Mouse (Mus musculus): Measurements from ENCODE around the gene Pmvk. TPM values are rescaled to one million over a fixed set of nuclear protein-coding genes. Genes with fewer than 3 reads are reported as not detected.
"Not testable (repeated sequence)": the region's sequence is repeated elsewhere in the genome, so short reads cannot be mapped to it uniquely, and the experiment has no call there.

Gene Pmvk
- polyA plus RNA-seq, 1 experiment from 2014 or later: 80.2 TPM

DNA sequence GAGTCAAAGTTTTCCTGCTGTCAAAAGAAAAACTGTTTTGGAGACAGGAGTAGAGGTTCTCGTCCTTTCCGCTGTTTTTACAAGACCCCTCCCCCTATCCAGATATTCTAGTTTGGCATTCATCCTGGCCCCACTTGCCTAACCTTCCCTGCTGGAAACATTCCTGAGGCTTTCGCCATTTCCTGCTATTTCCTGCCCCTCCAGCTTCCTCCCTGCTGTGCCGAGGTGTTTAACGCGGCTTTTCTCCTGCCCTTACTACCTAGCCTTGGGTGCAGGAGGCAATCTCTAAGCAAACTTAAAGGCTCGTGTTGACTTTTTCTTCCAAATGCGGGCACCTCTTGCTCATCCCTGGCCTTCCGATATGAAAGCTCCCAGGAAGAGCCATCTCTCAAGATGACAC is 34.8 kb upstream of the Pmvk start:
- H3K9me3 ChIP-seq: no peaks in the 10 kb centered on the region
- peaks cover 43% of the 10 kb centered on the region for H3K4me1 ChIP-seq
- peak overlapping the region; percentile 87 for H3K27ac ChIP-seq (replicated peaks)
- ATAC-seq (replicated peaks): no peak
- H3K4me2 ChIP-seq (replicated peaks): peak overlapping the region; percentile 85
- 6% methylated on average over 9 of the region's 9 CpGs for WGBS
- peaks cover 12% of the 10 kb centered on the region for H3K36me3 ChIP-seq
- H3K9ac ChIP-seq (replicated peaks): peak overlapping the region; percentile 48
- peak overlapping the region; percentile 58 for H3K4me3 ChIP-seq
- no peaks in the 10 kb centered on the region for H3K27me3 ChIP-seq

DNA sequence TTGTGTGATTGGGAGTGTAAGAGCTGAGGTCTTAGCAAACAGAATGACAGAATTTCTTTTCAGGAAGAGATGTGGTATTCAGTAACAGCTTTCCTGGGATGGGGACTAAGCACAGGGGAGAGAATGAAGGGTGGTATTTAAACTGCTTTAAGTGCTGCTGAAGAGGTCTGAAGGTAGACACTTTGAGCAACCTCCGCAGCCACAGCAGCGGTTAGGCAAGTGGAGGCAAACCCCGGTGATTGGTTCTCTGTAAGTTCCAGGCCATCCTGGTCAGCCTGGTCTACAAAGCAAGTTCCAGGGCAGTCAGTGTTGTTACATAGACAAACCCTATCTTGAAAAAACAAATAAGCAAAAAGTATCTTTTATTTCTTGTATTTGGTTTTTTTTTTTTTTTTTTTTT is 34.4 kb upstream of the Pmvk start:
- Histone ChIP-seq H3K9ac (replicated peaks) (peak overlapping the region; percentile 48), H3K36me3 (peaks cover 8% of the 10 kb centered on the region), H3K4me3 (peak overlapping the region; percentile 58), H3K27ac (replicated peaks) (peak overlapping the region; percentile 87), H3K4me2 (replicated peaks) (peak overlapping the region; percentile 85), H3K27me3 (no peaks in the 10 kb centered on the region), H3K9me3 (no peaks in the 10 kb centered on the region), H3K4me1 (peaks cover 43% of the 10 kb centered on the region)
- WGBS: 28% methylated on average over 3 of the region's 3 CpGs
- ATAC-seq (replicated peaks): no peak

DNA sequence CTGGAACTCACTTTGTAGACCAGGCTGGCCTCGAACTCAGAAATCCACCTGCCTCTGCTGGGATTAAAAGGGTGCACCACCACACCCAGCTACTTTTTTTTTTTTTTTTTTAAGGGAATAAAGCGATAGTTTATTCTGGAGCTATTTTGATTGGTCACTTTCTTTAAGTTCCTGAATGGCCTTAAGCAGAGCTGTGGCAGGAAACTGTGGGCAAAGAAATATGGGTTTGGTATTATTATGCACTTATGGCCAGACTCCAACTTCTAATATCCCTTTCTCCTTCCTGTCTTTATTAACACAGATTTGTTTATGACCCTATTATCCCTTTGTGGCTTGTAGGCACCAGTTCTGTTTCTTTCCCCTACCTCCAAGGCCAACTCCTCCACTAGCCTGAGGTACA is 33.9 kb upstream of the Pmvk start:
- H3K27me3 ChIP-seq: no peaks in the 10 kb centered on the region

DNA sequence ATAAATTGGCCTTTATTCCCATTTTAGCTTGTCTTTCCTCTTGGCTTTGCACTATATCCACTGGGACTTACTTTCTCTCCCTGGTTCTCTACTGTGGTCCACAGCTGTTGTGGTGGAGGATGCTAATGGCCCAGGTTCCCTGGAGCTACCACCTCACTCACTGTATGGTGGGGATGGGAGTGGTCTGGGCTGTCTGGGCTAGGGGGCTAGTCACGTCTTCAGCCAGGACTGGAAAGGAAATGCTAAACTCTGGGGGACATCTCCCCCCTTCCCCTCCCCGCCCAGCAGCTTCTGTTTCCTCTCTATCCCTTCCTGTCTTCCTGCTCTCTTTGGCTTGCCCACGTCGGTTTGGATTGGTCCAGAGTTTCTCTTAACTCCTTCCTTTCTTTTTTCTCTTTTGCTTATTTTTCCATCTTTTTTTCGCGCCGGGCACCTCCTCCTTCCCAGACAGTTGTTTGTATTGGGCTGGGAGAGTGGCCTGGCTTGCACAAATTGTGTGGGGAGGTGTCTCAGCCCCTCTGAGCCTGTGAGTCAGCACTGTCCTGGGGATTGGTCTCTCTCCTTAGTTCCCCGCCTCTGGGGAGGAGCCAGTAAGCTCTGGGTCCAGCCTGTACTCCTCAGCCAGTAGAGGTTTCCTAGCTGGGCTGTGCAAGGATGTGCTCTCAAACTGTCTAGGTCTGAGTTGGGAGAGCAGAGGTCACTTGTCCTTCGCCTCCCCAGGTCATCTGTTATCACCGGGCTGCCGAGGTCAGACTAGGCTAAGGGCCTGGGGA is 33.2 kb upstream of the Pmvk start:
- H3K4me1 ChIP-seq: peaks cover 41% of the 10 kb centered on the region

More for the DNA sequence above, 33.9 kb upstream of the Pmvk start:
- H3K9ac ChIP-seq (replicated peaks): no peak overlapping the region
- H3K9me3 ChIP-seq: no peaks in the 10 kb centered on the region
- ATAC-seq (replicated peaks): no peak
- H3K4me3 ChIP-seq: no peak overlapping the region
- WGBS: 73% methylated on average over 2 of the region's 2 CpGs
- H3K36me3 ChIP-seq: 0 out of 2 replicates have a peak, but pooled peaks cover 5% of the 10 kb centered on the region
- H3K4me1 ChIP-seq: peaks cover 43% of the 10 kb centered on the region
- no peak overlapping the region for H3K27ac ChIP-seq (replicated peaks)
- H3K4me2 ChIP-seq (replicated peaks): no peak overlapping the region

DNA sequence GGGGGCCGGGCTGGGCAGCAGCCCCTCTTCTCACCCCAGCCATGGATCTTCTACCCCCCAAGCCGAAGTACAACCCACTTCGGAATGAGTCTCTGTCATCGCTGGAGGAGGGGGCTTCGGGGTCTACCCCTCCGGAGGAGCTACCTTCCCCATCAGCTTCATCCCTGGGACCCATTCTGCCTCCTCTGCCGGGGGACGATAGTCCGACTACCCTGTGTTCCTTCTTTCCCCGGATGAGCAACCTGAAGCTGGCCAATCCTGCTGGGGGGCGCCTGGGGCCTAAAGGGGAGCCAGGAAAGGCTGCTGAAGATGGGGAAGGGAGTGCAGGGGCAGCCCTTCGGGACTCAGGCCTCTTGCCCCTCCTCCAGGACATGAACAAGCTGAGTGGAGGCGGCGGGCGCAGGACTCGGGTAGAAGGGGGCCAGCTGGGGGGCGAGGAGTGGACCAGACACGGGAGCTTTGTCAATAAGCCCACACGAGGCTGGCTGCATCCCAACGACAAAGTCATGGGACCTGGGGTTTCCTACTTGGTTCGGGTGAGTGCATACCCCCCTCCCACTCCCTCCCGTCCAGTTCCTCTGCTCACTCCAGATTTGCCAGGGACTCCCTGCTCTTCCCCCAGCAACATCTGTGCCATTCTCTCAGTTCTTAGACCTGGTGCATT is 32.4 kb upstream of the Pmvk start:
- no peak for ATAC-seq (replicated peaks)
- Histone ChIP-seq H3K27ac (replicated peaks) (no peak overlapping the region), H3K9me3 (no peaks in the 10 kb centered on the region), H3K4me2 (replicated peaks) (peak overlapping the region; percentile 43), H3K4me3 (peak overlapping the region; percentile 27), H3K9ac (replicated peaks) (peak overlapping the region; percentile 40), H3K27me3 (no peaks in the 10 kb centered on the region), H3K36me3 (no peaks in the 10 kb centered on the region), H3K4me1 (peaks cover 34% of the 10 kb centered on the region)
- 7% methylated on average over 22 of the region's 22 CpGs for WGBS

More for the DNA sequence above, 33.2 kb upstream of the Pmvk start:
- no peaks in the 10 kb centered on the region for H3K9me3 ChIP-seq
- H3K4me2 ChIP-seq (replicated peaks): peak overlapping the region; percentile 43
- no peak overlapping the region for H3K27ac ChIP-seq (replicated peaks)
- H3K4me3 ChIP-seq: peak overlapping the region; percentile 27
- no peaks in the 10 kb centered on the region for H3K27me3 ChIP-seq
- no peaks in the 10 kb centered on the region for H3K36me3 ChIP-seq
- H3K9ac ChIP-seq (replicated peaks): peak overlapping the region; percentile 40
- 0 out of 2 replicates have a peak, but pooled peaks have one; percentile 23 for ATAC-seq (replicated peaks)
- WGBS: 6% methylated on average over 11 of the region's 11 CpGs

DNA sequence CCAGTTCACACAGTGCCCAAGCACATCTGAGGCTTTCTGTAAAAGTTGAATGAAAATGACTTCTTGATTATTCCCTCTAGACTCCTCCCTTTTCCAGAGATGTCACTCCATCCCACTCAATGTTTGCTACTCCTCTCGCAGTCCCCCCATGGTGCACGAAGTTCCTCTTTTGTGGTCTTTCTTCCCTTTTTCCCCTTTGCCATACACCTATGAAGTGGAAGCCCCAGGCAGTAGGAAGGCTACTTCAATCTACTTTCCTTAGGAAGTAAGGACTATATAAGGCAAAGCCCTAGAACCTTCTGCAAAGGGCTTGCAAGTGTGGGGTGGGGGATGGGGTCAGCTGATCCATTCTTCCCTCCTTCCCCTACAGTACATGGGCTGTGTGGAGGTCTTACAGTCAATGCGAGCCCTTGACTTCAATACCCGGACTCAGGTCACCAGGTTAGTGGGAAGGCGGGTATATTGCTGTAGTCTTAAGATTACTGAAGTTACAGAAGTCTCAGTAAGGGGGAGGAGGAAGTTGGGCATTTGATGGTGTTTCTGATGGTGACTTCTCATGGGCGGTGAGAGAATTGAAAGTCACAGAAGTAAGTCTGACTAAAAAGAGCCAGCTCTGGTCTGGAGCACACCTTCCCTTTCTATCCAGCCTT is 31.7 kb upstream of the Pmvk start:
- Histone ChIP-seq H3K4me1 (peaks cover 27% of the 10 kb centered on the region), H3K4me2 (replicated peaks) (peak overlapping the region; percentile 43; the same call in 1 of the 2 replicates), H3K9ac (replicated peaks) (no peak overlapping the region), H3K27ac (replicated peaks) (no peak overlapping the region), H3K36me3 (no peaks in the 10 kb centered on the region; the same call in 1 of the 2 replicates), H3K9me3 (no peaks in the 10 kb centered on the region), H3K4me3 (no peak overlapping the region), H3K27me3 (no peaks in the 10 kb centered on the region)
- no peak for ATAC-seq (replicated peaks)
- 81% methylated on average over 6 of the region's 6 CpGs for WGBS

DNA sequence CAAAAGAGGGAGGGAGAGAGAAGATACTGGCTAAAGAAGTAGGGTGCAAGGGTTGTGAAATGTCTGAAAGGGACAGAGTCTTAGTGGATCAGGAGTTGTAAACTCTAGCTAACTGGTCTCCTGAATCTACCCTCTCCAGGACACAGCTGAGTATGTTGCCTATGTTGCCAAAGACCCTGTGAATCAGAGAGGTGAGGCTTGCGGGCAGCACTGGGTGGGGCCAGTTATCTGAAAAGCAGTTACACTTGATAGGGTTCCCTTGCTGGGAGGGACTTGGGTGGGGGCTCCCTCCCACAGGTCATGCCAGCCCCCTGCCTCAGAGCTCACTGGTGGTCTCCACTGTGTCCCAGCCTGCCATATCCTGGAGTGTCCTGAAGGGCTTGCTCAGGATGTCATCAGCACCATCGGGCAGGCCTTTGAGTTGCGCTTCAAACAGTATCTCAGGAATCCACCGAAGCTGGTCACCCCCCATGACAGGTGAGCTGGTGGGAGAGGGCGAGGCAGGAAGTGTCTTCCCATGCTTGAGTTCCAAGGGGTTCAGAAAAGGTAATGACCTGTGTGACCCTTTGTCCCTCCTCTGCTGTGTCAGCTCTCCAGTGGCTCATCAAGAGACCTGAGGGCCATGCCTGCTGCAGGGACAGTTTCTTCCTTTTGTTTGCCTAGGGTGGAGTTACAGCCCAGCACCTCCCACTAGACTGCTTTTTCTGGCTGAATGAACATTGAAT is 29.8 kb upstream of the Pmvk start:
- 88% methylated on average over 5 of the region's 5 CpGs for WGBS
- H3K36me3 ChIP-seq: no peaks in the 10 kb centered on the region; the same call in 1 of the 2 replicates
- ATAC-seq (replicated peaks): no peak
- H3K27me3 ChIP-seq: no peaks in the 10 kb centered on the region
- H3K4me2 ChIP-seq (replicated peaks): no peak overlapping the region
- H3K4me1 ChIP-seq: peaks cover 22% of the 10 kb centered on the region
- no peak overlapping the region for H3K9ac ChIP-seq (replicated peaks)
- no peak overlapping the region for H3K4me3 ChIP-seq
- no peak overlapping the region for H3K27ac ChIP-seq (replicated peaks)
- no peaks in the 10 kb centered on the region for H3K9me3 ChIP-seq

DNA sequence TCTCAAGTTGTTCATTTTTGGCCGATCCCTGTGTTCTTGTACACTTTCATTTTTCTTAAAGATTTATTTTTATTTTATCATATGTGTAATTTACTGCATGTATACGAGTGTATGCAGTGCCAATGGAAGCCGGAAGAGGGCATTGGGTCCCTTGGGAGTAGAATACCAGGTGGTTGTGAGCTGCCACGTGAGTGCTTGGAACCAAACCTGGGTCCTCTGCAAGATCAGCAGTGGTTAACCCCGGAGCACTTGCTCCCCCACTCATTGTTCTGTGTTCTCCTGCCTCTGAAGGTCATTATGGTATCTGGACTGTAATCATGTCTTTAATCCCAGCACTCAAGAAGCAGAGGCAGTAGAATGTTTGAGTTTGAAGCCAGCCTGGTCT is 29.2 kb upstream of the Pmvk start:
- H3K27ac ChIP-seq (replicated peaks): no peak overlapping the region
- 89% methylated on average over 5 of the region's 5 CpGs for WGBS
- no peak overlapping the region for H3K4me3 ChIP-seq
- H3K9me3 ChIP-seq: no peaks in the 10 kb centered on the region
- ATAC-seq (replicated peaks): no peak
- no peaks in the 10 kb centered on the region for H3K27me3 ChIP-seq
- no peaks in the 10 kb centered on the region; the same call in 1 of the 2 replicates for H3K36me3 ChIP-seq
- H3K9ac ChIP-seq (replicated peaks): no peak overlapping the region
- peaks cover 18% of the 10 kb centered on the region for H3K4me1 ChIP-seq
- H3K4me2 ChIP-seq (replicated peaks): no peak overlapping the region

DNA sequence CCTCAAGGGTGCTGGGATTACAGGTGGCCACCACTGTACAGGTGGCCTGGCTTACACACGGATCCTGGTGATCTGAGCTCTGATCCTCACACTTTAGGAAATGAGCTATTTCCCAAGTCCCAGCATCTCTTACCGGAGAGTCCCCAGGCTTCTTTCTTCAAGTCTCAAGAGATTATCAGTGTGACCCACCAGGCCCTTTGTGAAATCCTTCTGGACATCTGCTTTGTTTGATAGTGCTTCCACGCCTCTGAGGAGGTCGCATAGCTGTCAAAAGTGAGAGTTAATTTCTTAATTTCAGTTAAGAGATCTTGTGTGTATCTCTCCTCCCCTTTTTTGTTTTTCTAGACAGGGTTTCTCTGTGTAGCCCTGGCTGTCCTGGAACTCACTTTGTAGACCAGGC is 28.5 kb upstream of the Pmvk start:
- Histone ChIP-seq H3K36me3 (no peaks in the 10 kb centered on the region; the same call in 1 of the 2 replicates), H3K9me3 (no peaks in the 10 kb centered on the region), H3K4me3 (no peak overlapping the region), H3K27me3 (no peaks in the 10 kb centered on the region), H3K4me2 (replicated peaks) (no peak overlapping the region), H3K9ac (replicated peaks) (no peak overlapping the region), H3K27ac (replicated peaks) (no peak overlapping the region), H3K4me1 (peaks cover 18% of the 10 kb centered on the region)
- 93% methylated on average over 4 of the region's 4 CpGs for WGBS
- ATAC-seq (replicated peaks): no peak

DNA sequence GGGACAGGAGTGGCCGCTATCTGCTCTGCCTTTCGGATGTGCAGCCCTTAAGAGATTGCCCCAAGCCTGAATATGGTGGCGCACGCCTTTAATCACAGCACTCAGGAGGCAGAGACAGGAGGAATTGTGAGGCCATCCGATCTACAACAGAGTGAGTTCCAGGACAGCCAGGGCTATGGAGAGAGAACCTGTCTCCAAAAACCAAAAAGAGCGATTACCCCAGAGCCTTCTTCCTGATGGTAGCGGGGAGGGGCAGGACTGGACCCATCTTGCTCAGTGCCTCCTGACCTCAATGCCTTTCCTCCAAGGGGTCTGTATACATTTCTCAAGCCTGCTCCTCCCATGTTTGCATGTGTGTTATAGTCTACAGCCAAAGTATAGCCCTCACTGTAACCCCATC is 25.3 kb upstream of the Pmvk start:
- H3K36me3 ChIP-seq: peaks cover 19% of the 10 kb centered on the region
- H3K27me3 ChIP-seq; ATAC-seq (replicated peaks); H3K27ac ChIP-seq (replicated peaks); H3K9ac ChIP-seq (replicated peaks); H3K4me2 ChIP-seq (replicated peaks); H3K4me3 ChIP-seq; H3K9me3 ChIP-seq: not testable (repeated sequence)
- WGBS: 92% methylated on average over 7 of the region's 7 CpGs
- H3K4me1 ChIP-seq: peaks cover 20% of the 10 kb centered on the region

DNA sequence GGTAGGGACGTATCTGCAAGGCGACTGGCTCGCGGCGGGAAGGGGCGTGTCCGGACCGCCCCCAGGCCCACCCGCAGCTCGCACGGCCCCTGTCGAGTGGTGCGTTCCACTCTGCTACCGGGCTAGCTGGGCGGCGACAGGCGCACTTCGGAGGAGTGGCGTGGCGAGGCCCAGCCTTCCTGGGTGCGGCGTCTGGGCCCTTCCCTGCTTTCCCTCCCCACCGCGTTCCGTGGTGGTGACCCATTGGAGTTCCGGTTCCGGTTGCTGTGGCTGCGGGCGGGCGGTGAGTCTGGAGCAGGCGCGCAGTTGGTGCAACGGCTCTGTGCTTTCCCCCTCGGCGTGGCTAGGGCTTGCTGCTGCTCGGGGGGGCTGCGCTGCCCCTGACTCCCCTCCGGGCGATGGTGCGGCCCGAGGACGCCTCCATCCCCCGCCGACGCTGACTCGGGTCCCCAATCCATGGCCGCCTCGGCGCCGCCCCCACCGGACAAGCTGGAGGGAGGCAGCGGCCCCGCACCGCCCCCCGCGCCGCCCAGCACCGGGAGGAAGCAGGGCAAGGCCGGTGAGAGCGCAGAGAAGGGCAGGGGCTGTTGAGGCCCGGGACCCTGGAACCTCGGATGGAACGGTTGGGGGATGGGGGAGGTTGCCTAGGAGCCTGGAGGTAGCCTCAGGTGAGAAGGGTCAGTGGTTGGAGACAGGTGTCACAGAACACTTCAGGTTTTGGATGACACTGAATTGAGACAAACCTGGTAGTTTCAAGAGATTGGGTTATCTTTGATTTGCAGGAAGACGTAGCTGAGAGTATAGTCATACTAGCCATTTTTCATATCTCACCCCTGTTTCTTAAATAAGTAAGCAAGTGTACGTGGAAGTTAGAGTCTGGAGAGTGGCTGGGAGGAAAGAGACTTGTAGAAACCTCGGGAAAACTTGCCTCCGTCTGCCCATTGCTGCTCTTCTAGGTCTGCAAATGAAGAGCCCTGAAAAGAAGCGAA is 23.9 kb upstream of the Pmvk start, which contains the start of gene Pygo2:
Pygo2 (plus strand) TSS at position 44 of the 989 bp plus-strand sequence.
- peak; percentile 97 for ATAC-seq (replicated peaks)
- Histone ChIP-seq H3K9me3 (no peaks in the 10 kb centered on the region), H3K27me3 (no peaks in the 10 kb centered on the region), H3K36me3 (peaks cover 31% of the 10 kb centered on the region), H3K4me2 (replicated peaks) (peak within 1 kb of the TSS; percentile 78), H3K4me3 (peak within 1 kb of the TSS; percentile 90), H3K27ac (replicated peaks) (peak within 1 kb of the TSS; percentile 90), H3K4me1 (peaks cover 20% of the 10 kb centered on the region), H3K9ac (replicated peaks) (peak within 1 kb of the TSS; percentile 90)
- WGBS: 3% methylated on average over 61 of the region's 68 CpGs
